ENCODE assay signal across 10 mouse cellular contexts in the genomic region with DNA sequence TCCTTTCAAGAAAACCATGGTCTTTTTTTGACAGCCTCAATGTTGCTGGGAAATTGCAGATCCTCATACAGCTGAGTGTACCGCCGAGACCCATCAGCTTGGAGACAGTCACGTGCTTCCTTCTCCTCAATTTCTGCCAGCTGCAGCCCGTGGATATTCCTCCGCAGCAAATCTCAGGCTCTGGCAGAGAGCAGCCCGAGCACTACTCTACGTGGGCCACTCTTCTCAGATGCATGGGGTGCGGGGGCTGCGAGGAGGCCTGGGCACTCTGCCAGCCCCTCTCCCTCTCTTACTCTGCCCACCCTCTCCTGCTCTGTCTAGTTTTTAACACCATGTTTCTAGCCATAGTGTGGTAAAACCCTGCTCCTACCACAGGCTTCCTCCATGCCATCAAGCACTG. TPM values are rescaled to one million over a fixed set of nuclear protein-coding genes. Genes with fewer than 3 reads are reported as not detected.
A peak's percentile ranks its signal among the peaks of the same experiment; 100 is the strongest.
DNase-seq lines count a peak whose midpoint lies in the region; ATAC-seq and TF ChIP-seq lines count a peak whose summit lies in the region.
"Had no signal": no experiment of that assay in that cellular context is flagged by ENCODE, and none has a peak within 500 bp of the region (broad histone marks: within the 10 kb centered on the region; RNA-seq: fewer than 3 reads in every experiment).

No protein-coding gene starts in this region.

- no peaks in the 10 kb centered on the region for H3K4me1 ChIP-seq in embryonic facial prominence, embryonic 13.5 days
- peaks cover 14% of the 10 kb centered on the region for H3K4me1 ChIP-seq in embryonic facial prominence, embryonic 10.5 days
- H3K4me1 ChIP-seq in lung, embryonic 14.5 days (ENCODE audit: insufficient read depth), result no peaks in the 10 kb centered on the region; the same call in 1 of the 2 replicates

- no peak overlapping the region for H3K9ac ChIP-seq in embryonic facial prominence, embryonic 13.5 days
- no peak overlapping the region for H3K9ac ChIP-seq in lung, embryonic 14.5 days
- H3K9ac ChIP-seq: liver, embryonic 14.5 days had no signal

- no peak for TF ChIP-seq CTCF in lung, embryonic 14.5 days (IDR thresholded peaks at IDR 0.05; ENCODE audit: low read depth)

- WGBS in embryonic facial prominence, embryonic 13.5 days, result 70% methylated on average over 9 of the region's 9 CpGs
- WGBS in embryonic facial prominence, embryonic 10.5 days, result 85% methylated on average over 9 of the region's 9 CpGs
- WGBS in lung, embryonic 14.5 days, result 55% methylated on average over 9 of the region's 9 CpGs

- ATAC-seq in embryonic facial prominence, embryonic 13.5 days (ENCODE audit: insufficient number of reproducible peaks, insufficient read depth, low FRiP score, low TSS enrichment, low read depth), result no peak
- peak; percentile 78 for ATAC-seq in lung, embryonic 14.5 days (ENCODE audit: insufficient read depth)

- H3K4me3 ChIP-seq in embryonic facial prominence, embryonic 13.5 days, result no peak overlapping the region
- H3K4me3 ChIP-seq in embryonic facial prominence, embryonic 10.5 days, result no peak overlapping the region
- no peak overlapping the region for H3K4me3 ChIP-seq in lung, embryonic 14.5 days (ENCODE audit: low read depth, low read length)

- H3K36me3 ChIP-seq in embryonic facial prominence, embryonic 13.5 days, result no peaks in the 10 kb centered on the region
- H3K36me3 ChIP-seq in embryonic facial prominence, embryonic 10.5 days (replicated peaks), result no peaks in the 10 kb centered on the region
- H3K36me3 ChIP-seq in lung, embryonic 14.5 days (ENCODE audit: insufficient read depth), result no peaks in the 10 kb centered on the region

- no peak for DNase-seq in embryonic facial prominence, embryonic 10.5 days (ENCODE audit: low spot score)
- DNase-seq in lung, embryonic 14.5 days, result peak; percentile 40
- DNase-seq in lung, postnatal 4 days, result no peak
- DNase-seq in layer of hippocampus, postnatal 36 days, result peak; percentile 40 to 55
- DNase-seq in right cerebral cortex, adult 2 months (ENCODE audit: low spot score in 2 of 2), result peak; percentile 71 to 74
- no peak for DNase-seq in adrenal gland, adult 8-10 months
- no peak for DNase-seq in Muller cell, postnatal 12 days (ENCODE audit: inconsistent ontology term)
- DNase-seq: kidney, adult 2 months had no signal

- no peak overlapping the region for H3K27ac ChIP-seq in embryonic facial prominence, embryonic 13.5 days
- no peak overlapping the region for H3K27ac ChIP-seq in embryonic facial prominence, embryonic 10.5 days (replicated peaks)
- no peak overlapping the region for H3K27ac ChIP-seq in lung, embryonic 14.5 days (ENCODE audit: low read depth)
- H3K27ac ChIP-seq: liver, embryonic 14.5 days had no signal

- H3K9me3 ChIP-seq in embryonic facial prominence, embryonic 13.5 days, result no peaks in the 10 kb centered on the region
- H3K9me3 ChIP-seq in embryonic facial prominence, embryonic 10.5 days, result no peaks in the 10 kb centered on the region
- no peaks in the 10 kb centered on the region for H3K9me3 ChIP-seq in lung, embryonic 14.5 days (ENCODE audit: low read depth, low read length)

- no peaks in the 10 kb centered on the region for H3K27me3 ChIP-seq in embryonic facial prominence, embryonic 13.5 days
- H3K27me3 ChIP-seq in embryonic facial prominence, embryonic 10.5 days (replicated peaks; ENCODE audit: low read depth, poor library complexity, severe bottlenecking), result no peaks in the 10 kb centered on the region
- H3K27me3 ChIP-seq in lung, embryonic 14.5 days (ENCODE audit: insufficient read depth, low read length), result no peaks in the 10 kb centered on the region

- peak overlapping the region; percentile 12; the same call in 1 of the 2 replicates for H3K4me2 ChIP-seq in embryonic facial prominence, embryonic 13.5 days
- H3K4me2 ChIP-seq in lung, embryonic 14.5 days, result no peak overlapping the region

RNA-seq across cellular contexts. Expression of gene Amph, which starts 55.1 kb away (rescaled TPM):
- 1.4 and 1.5 TPM in 2 replicates for polyA plus RNA-seq in embryonic facial prominence, embryonic 13.5 days (2015; fragmentation: Nextera tagmentation; extraction: Ambion mirVana)
- 3.4 and 4.1 TPM in 2 replicates for polyA plus RNA-seq in embryonic facial prominence, embryonic 10.5 days (2016; fragmentation: Nextera tagmentation; extraction: Ambion mirVana)
- polyA plus RNA-seq in lung, embryonic 14.5 days (2014; fragmentation: Nextera tagmentation; extraction: Ambion mirVana), result 1.3 TPM in 2 replicates
- 100 to 1,000 TPM; 229 to 251 TPM for total RNA-seq in layer of hippocampus, postnatal 36 days (2021)
- 10 to 100 TPM in 2 of 4 experiments, 1 to 10 TPM in 2; 7.8 to 13.6 (median 11.2) TPM for total RNA-seq in adrenal gland, adult 8-10 months (2022)

Comparison
In these comparisons a context has a peak if more than half of its experiments do, and no peak if none do; other contexts are left out.
1. DNase-seq: peak in lung, embryonic 14.5 days (single experiment), layer of hippocampus, postnatal 36 days (2 of 2) and right cerebral cortex, adult 2 months (2 of 2); none in embryonic facial prominence, embryonic 10.5 days (single experiment), lung, postnatal 4 days (0 of 2), adrenal gland, adult 8-10 months (single experiment) and Muller cell, postnatal 12 days (single experiment).